Mouse (Mus musculus) forebrain, embryonic 16.5 days (tissue): Measurements from ENCODE around the gene Rcbtb2. TPM values are rescaled to one million over a fixed set of nuclear protein-coding genes. Genes with fewer than 3 reads are reported as not detected.

Experiments used
- ATAC-seq: fragments of 200-750 bp; cut with Nextera tagmentation; 2 replicates; pipeline ENCODE4 v1.8.0; 2017; ENCODE audit warnings: mild to moderate bottlenecking, moderate library complexity
- H3K27ac ChIP-seq: fragments of 300-500 bp; sonication (generic); 2 replicates; pipeline ENCODE4 v1.5.1; 2014; ENCODE audit warnings: low read length, control low read depth
- H3K27me3 ChIP-seq: fragments of 300-500 bp; sonication (generic); replicated peaks from 2 replicates; pipeline ENCODE4 v1.6.1; 2014; ENCODE audit warnings: low read length; ENCODE audit not compliant: control insufficient read depth, insufficient read depth
- H3K36me3 ChIP-seq: fragments of 300-500 bp; sonication (generic); 2 replicates; pipeline ENCODE4 v1.6.1; 2014; ENCODE audit not compliant: control insufficient read depth, insufficient read depth
- H3K4me1 ChIP-seq: fragments of 300-500 bp; sonication (generic); replicated peaks from 2 replicates; pipeline ENCODE4 v1.6.1; 2014; ENCODE audit warnings: low read length; ENCODE audit not compliant: control insufficient read depth, insufficient read depth
- H3K4me2 ChIP-seq: fragments of 300-500 bp; sonication (generic); 2 replicates; pipeline ENCODE4 v1.6.1; 2014; ENCODE audit warnings: mild to moderate bottlenecking, low read length, control low read depth
- H3K4me3 ChIP-seq: fragments of 300-500 bp; sonication (generic); replicated peaks from 2 replicates; pipeline ENCODE4 v1.5.1; 2014; ENCODE audit warnings: mild to moderate bottlenecking, low read length, control low read depth
- H3K9ac ChIP-seq: fragments of 300-500 bp; sonication (generic); replicated peaks from 2 replicates; pipeline ENCODE4 v1.6.1; 2014; ENCODE audit warnings: low read depth, low read length, control low read depth
- H3K9me3 ChIP-seq: fragments of 300-500 bp; sonication (generic); 2 replicates; pipeline ENCODE4 v1.6.1; 2016; ENCODE audit warnings: low read length; ENCODE audit not compliant: control insufficient read depth
- whole genome bisulfite sequencing: fragments of 180-500 bp; shearing (Covaris S2); extraction: QIAGEN DNeasy Blood & Tissue Kit; methylation state at CpG from one replicate; pipeline ENCODE4 v1.1.7; 2014; 5-methylcytosine and 5-hydroxymethylcytosine counted together
- polyA plus RNA-seq: library from polyadenylated mRNA; unstranded; fragments of >200 nt; fragmentation: Nextera tagmentation; extraction: Ambion mirVana; gene quantifications from 2 replicates; pipeline ENCODE4 v1.2.1, GENCODE M21; 2015

The Rcbtb2 gene
- polyA plus RNA-seq, 1 experiment from 2014 or later: 79.0 TPM

- Histone ChIP-seq H3K4me1 (peaks cover 17% of the 10 kb centered on the region), H3K9me3 (no peaks in the 10 kb centered on the region), H3K27me3 (no peaks in the 10 kb centered on the region), H3K4me2 (no peak overlapping the region), H3K9ac (no peak overlapping the region), H3K4me3 (no peak overlapping the region), H3K36me3 (peaks cover 5% of the 10 kb centered on the region), H3K27ac (no peak overlapping the region)
- no peak for ATAC-seq
- WGBS: 91% methylated on average over 6 of the region's 6 CpGs
These were observed 53.0 kb downstream of the Rcbtb2 start for GRCm38 (mm10) chr14:73175814-73176213.

GRCm38 (mm10) chr14:73176266-73176665 lies 53.4 kb downstream of the Rcbtb2 start:
- 76% methylated on average over 5 of the region's 5 CpGs for WGBS
- H3K4me1 ChIP-seq: peaks cover 20% of the 10 kb centered on the region
- no peaks in the 10 kb centered on the region for H3K9me3 ChIP-seq
- H3K27me3 ChIP-seq: no peaks in the 10 kb centered on the region
- H3K27ac ChIP-seq: no peak overlapping the region
- no peak for ATAC-seq
- no peak overlapping the region for H3K4me2 ChIP-seq
- peaks cover 5% of the 10 kb centered on the region for H3K36me3 ChIP-seq
- no peak overlapping the region for H3K4me3 ChIP-seq
- no peak overlapping the region for H3K9ac ChIP-seq

GRCm38 (mm10) chr14:73177961-73178360 lies 55.1 kb downstream of the Rcbtb2 start:
- 88% methylated on average over 11 of the region's 11 CpGs for WGBS
- H3K27ac ChIP-seq: no peak overlapping the region
- H3K4me1 ChIP-seq: peaks cover 17% of the 10 kb centered on the region
- no peaks in the 10 kb centered on the region for H3K27me3 ChIP-seq
- no peak overlapping the region for H3K4me3 ChIP-seq
- H3K4me2 ChIP-seq: no peak overlapping the region
- H3K36me3 ChIP-seq: peaks cover 12% of the 10 kb centered on the region
- no peak overlapping the region for H3K9ac ChIP-seq
- ATAC-seq: no peak
- H3K9me3 ChIP-seq: no peaks in the 10 kb centered on the region

GRCm38 (mm10) chr14:73179221-73179681 lies 56.4 kb downstream of the Rcbtb2 start:
- WGBS: 92% methylated on average over 4 of the region's 4 CpGs
- Histone ChIP-seq H3K9ac (no peak overlapping the region), H3K4me1 (peaks cover 12% of the 10 kb centered on the region), H3K4me3 (no peak overlapping the region), H3K4me2 (no peak overlapping the region), H3K27me3 (no peaks in the 10 kb centered on the region), H3K9me3 (no peaks in the 10 kb centered on the region; the same call in 1 of the 2 replicates), H3K36me3 (peaks cover 12% of the 10 kb centered on the region), H3K27ac (no peak overlapping the region)
- ATAC-seq: no peak

- WGBS: 87% methylated on average over 3 of the region's 3 CpGs
- Histone ChIP-seq H3K36me3 (peaks cover 15% of the 10 kb centered on the region), H3K4me3 (no peak overlapping the region), H3K4me2 (no peak overlapping the region), H3K9ac (no peak overlapping the region), H3K27me3 (no peaks in the 10 kb centered on the region), H3K9me3 (no peaks in the 10 kb centered on the region; the same call in 1 of the 2 replicates), H3K4me1 (peaks cover 4% of the 10 kb centered on the region), H3K27ac (no peak overlapping the region)
- ATAC-seq: no peak
These were observed 57.8 kb downstream of the Rcbtb2 start for GRCm38 (mm10) chr14:73180671-73181070.

GRCm38 (mm10) chr14:73181144-73181543 lies 58.3 kb downstream of the Rcbtb2 start:
- H3K36me3 ChIP-seq: peaks cover 16% of the 10 kb centered on the region
- peak; percentile 51; the same call in 1 of the 2 replicates for ATAC-seq
- H3K4me3 ChIP-seq: no peak overlapping the region
- no peak overlapping the region for H3K4me2 ChIP-seq
- no peaks in the 10 kb centered on the region; the same call in 1 of the 2 replicates for H3K9me3 ChIP-seq
- WGBS: 20% methylated on average over 2 of the region's 2 CpGs
- peaks cover 4% of the 10 kb centered on the region for H3K4me1 ChIP-seq
- no peaks in the 10 kb centered on the region for H3K27me3 ChIP-seq
- no peak overlapping the region for H3K9ac ChIP-seq
- no peak overlapping the region for H3K27ac ChIP-seq

- WGBS: 91% methylated on average over 7 of the region's 7 CpGs
These were observed 64.0 kb downstream of the Rcbtb2 start for GRCm38 (mm10) chr14:73186875-73187274.

GRCm38 (mm10) chr14:73199058-73199457 lies 76.2 kb downstream of the Rcbtb2 start:
- Histone ChIP-seq H3K27ac (peak overlapping the region; percentile 15; the same call in 1 of the 2 replicates), H3K36me3 (peaks cover 7% of the 10 kb centered on the region), H3K4me2 (no peak overlapping the region), H3K9me3 (no peaks in the 10 kb centered on the region), H3K4me3 (no peak overlapping the region), H3K4me1 (peaks cover 3% of the 10 kb centered on the region), H3K9ac (no peak overlapping the region), H3K27me3 (no peaks in the 10 kb centered on the region)
- ATAC-seq: no peak
- 50% methylated on average over 5 of the region's 5 CpGs for whole genome bisulfite sequencing

More at GRCm38 (mm10) chr14:73186875-73187274, 64.0 kb downstream of the Rcbtb2 start:
- no peaks in the 10 kb centered on the region for H3K27me3 ChIP-seq
- H3K4me2 ChIP-seq: no peak overlapping the region
- ATAC-seq: no peak
- no peak overlapping the region for H3K9ac ChIP-seq
- no peak overlapping the region for H3K4me3 ChIP-seq
- no peak overlapping the region for H3K27ac ChIP-seq
- H3K9me3 ChIP-seq: no peaks in the 10 kb centered on the region; the same call in 1 of the 2 replicates
- H3K36me3 ChIP-seq: peaks cover 18% of the 10 kb centered on the region
- no peaks in the 10 kb centered on the region for H3K4me1 ChIP-seq

GRCm38 (mm10) chr14:73201447-73201846 lies 78.6 kb downstream of the Rcbtb2 start:
- H3K27ac ChIP-seq: no peak overlapping the region
- peaks cover 3% of the 10 kb centered on the region for H3K4me1 ChIP-seq
- 84% methylated on average over 3 of the region's 3 CpGs for WGBS
- ATAC-seq: no peak
- H3K4me3 ChIP-seq: no peak overlapping the region
- no peak overlapping the region for H3K9ac ChIP-seq
- no peaks in the 10 kb centered on the region for H3K27me3 ChIP-seq
- no peak overlapping the region for H3K4me2 ChIP-seq
- H3K36me3 ChIP-seq: peaks cover 6% of the 10 kb centered on the region; the same call in 1 of the 2 replicates
- no peaks in the 10 kb centered on the region for H3K9me3 ChIP-seq

GRCm38 (mm10) chr14:73204016-73204415 lies 81.2 kb downstream of the Rcbtb2 start:
- 88% methylated on average over 3 of the region's 3 CpGs for WGBS
- Histone ChIP-seq H3K4me3 (no peak overlapping the region), H3K36me3 (peaks cover 2% of the 10 kb centered on the region; the same call in 1 of the 2 replicates), H3K27ac (no peak overlapping the region), H3K27me3 (no peaks in the 10 kb centered on the region), H3K4me2 (no peak overlapping the region), H3K9me3 (no peaks in the 10 kb centered on the region), H3K4me1 (peaks cover under 1% of the 10 kb centered on the region), H3K9ac (no peak overlapping the region)
- ATAC-seq: no peak
